Mouse (Mus musculus): ENCODE data around the gene Gm9268.
"Not testable (repeated sequence)": the region's sequence is repeated elsewhere in the genome, so short reads cannot be mapped to it uniquely, and the experiment has no call there.

The Gm9268 gene

GRCm38 (mm10) chr7:43018465-43018864, at the start of gene Gm9268:
Gene Gm9268 (plus strand): TSS chr7:43018765.
- DNase-seq (ENCODE audit: low spot score), result not testable (repeated sequence)

GRCm38 (mm10) chr7:42980098-42980497, 38.5 kb upstream of the Gm9268 start:
- DNase-seq (ENCODE audit: low spot score), result no peak

GRCm38 (mm10) chr7:42980739-42981138, 37.8 kb upstream of the Gm9268 start:
- no peak for DNase-seq (ENCODE audit: low spot score)

DNA sequence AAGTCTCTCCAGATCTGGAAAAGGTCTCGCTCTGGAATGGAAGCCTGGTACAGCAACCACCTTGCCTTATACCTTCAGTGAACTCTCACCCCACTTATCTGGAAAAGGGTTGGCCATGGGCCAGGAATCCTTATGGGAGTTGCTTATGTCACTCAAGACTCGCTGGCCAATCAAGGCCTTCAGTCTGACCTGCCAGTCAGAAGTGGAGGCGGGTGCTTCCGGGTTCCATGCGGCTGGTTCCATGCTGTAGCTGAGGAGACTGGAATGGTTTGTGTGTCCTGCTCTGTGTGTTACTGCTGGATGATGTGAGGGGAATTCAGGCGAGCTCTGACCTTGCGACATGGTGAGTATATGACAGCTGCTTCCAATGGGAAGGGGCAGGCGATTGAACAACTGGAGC, 59.3 kb downstream of the Gm9268 start:
- DNase-seq (ENCODE audit: low spot score), result no peak
